Mouse (Mus musculus) lung, postnatal 0 days (tissue): ENCODE results near the gene Lrrc63. TPM values are rescaled to one million over a fixed set of nuclear protein-coding genes. Genes with fewer than 3 reads are reported as not detected.

ENCODE experiments used
- ATAC-seq: fragments of 200-750 bp; cut with Nextera tagmentation; 2 replicates; pipeline ENCODE4 v1.8.0; 2017; ENCODE audit warnings: moderate library complexity
- DNase-seq: peaks from one replicate; pipeline ENCODE4 v3.0.0-alpha.2; 2016; ENCODE audit warnings: low spot score
- H3K27ac ChIP-seq: fragments of 300-500 bp; sonication (generic); 2 replicates; pipeline ENCODE4 v1.5.1; 2014; ENCODE audit warnings: antibody characterized with exemption, mild to moderate bottlenecking, low read length, mixed read lengths
- H3K27me3 ChIP-seq: fragments of 300-500 bp; sonication (generic); replicated peaks from 2 replicates; pipeline ENCODE4 v1.6.1; 2014; ENCODE audit warnings: low read length, mixed read lengths; ENCODE audit not compliant: insufficient read depth
- H3K36me3 ChIP-seq: fragments of 300-500 bp; sonication (generic); 2 replicates; pipeline ENCODE4 v1.6.1; 2014; ENCODE audit warnings: low read length, mixed read lengths; ENCODE audit not compliant: insufficient read depth
- H3K4me1 ChIP-seq: fragments of 300-500 bp; sonication (generic); 2 replicates; pipeline ENCODE4 v1.6.1; 2014; ENCODE audit warnings: antibody characterized with exemption, low read depth, low read length, mixed read lengths; ENCODE audit not compliant: insufficient read depth
- H3K4me2 ChIP-seq: fragments of 300-500 bp; sonication (generic); replicated peaks from 2 replicates; pipeline ENCODE4 v1.6.1; 2014; ENCODE audit warnings: low read depth, mild to moderate bottlenecking, low read length, moderate library complexity, mixed read lengths
- H3K4me3 ChIP-seq: fragments of 300-500 bp; sonication (generic); 2 replicates; pipeline ENCODE4 v1.5.1; 2014; ENCODE audit warnings: low read depth, low read length
- H3K9ac ChIP-seq: fragments of 300-500 bp; sonication (generic); replicated peaks from 2 replicates; pipeline ENCODE4 v1.6.1; 2014; ENCODE audit warnings: low read depth, mild to moderate bottlenecking
- H3K9me3 ChIP-seq: fragments of 300-500 bp; sonication (generic); 2 replicates; pipeline ENCODE4 v1.6.1; 2016; ENCODE audit warnings: low read length, mixed read lengths
- CTCF ChIP-seq: IDR thresholded peaks from 2 replicates; pipeline ENCODE4 v1.5.1; 2016; ENCODE audit warnings: antibody characterized with exemption, mild to moderate bottlenecking
- EP300 ChIP-seq: IDR thresholded peaks from 2 replicates; pipeline ENCODE4 v1.6.1; 2016; ENCODE audit warnings: antibody characterized with exemption, mild to moderate bottlenecking, control low read depth
- WGBS: fragments of 180-500 bp; shearing (Covaris S2); extraction: QIAGEN DNeasy Blood & Tissue Kit; methylation state at CpG from one replicate; pipeline ENCODE4 v1.1.7; 2014; 5-methylcytosine and 5-hydroxymethylcytosine counted together
- polyA plus RNA-seq: library from polyadenylated mRNA; unstranded; fragments of >200 nt; fragmentation: Nextera tagmentation; extraction: Ambion mirVana; gene quantifications from 2 replicates; pipeline ENCODE4 v1.2.1, GENCODE M21; 2015

Lrrc63 gene
- polyA plus RNA-seq, 1 experiment from 2014 or later = 0.06 TPM

DNA sequence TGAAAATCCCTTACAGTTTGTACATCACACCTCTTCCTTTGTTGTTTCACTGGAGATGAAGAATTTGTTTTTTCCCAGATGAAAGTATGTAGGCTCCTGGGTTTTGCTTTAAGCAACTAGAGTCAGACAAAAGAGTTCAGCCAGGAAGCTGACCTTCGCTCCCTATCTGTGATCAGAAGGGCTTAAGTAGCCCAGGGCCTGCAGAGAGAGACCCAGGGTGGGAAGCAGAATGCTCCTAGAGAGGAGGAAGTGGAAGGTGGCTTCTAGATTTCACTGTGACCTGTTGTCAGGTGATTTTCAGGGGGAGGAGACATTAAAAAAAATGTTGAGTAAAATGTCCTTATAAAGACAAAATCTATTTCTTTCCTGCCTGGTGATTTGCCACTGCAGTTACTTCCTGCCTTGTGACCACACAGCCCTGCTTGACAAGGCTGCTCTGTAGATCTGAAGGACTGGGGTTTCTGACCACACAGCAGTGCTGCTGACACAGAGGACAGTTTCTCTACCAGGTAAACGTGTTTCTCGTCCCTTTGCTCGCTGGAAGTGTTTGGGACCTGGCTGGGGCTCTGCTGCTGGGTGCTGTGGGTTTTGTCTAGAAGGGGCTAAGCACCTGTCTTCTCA lies 45.9 kb upstream of the Lrrc63 start:
- Histone ChIP-seq H3K4me2 (peak overlapping the region; percentile 28), H3K9me3 (no peaks in the 10 kb centered on the region), H3K4me1 (peaks cover 13% of the 10 kb centered on the region; the same call in 1 of the 2 replicates), H3K36me3 (no peaks in the 10 kb centered on the region), H3K27ac (peak overlapping the region; percentile 62), H3K27me3 (no peaks in the 10 kb centered on the region), H3K4me3 (peak overlapping the region; percentile 16; the same call in 1 of the 2 replicates), H3K9ac (no peak overlapping the region)
- TF ChIP-seq EP300 (no peak), CTCF (no peak)
- ATAC-seq (peak; percentile 52), DNase-seq (peak; percentile 74)
- 48% methylated on average over 4 of the region's 4 CpGs for WGBS

DNA sequence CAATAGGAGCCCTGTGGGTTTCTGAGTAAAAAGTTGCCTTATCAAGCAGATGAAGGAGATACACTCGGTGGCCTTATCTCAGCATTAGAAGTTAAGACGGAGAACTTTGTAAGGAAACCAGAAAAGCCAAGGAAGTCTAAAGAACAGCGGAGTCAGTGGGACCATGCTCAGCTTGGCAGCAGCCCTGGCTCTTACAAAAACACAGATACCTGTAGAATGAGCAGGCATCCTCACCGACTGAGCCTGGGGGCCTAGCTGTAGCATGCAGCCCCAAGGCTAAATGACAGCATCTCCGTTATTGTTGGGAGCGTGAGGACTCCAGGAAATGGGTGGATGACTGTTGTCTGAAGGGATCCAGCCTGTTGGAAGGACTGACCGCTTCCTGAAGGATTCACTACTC lies 45.1 kb upstream of the Lrrc63 start:
- TF ChIP-seq EP300 = no peak
- TF ChIP-seq CTCF = no peak
- peak overlapping the region; percentile 62; the same call in 1 of the 2 replicates for H3K27ac ChIP-seq
- H3K9me3 ChIP-seq = no peaks in the 10 kb centered on the region
- peaks cover 13% of the 10 kb centered on the region; the same call in 1 of the 2 replicates for H3K4me1 ChIP-seq
- no peaks in the 10 kb centered on the region for H3K36me3 ChIP-seq
- no peak for DNase-seq
- no peaks in the 10 kb centered on the region for H3K27me3 ChIP-seq
- H3K4me3 ChIP-seq = no peak overlapping the region
- H3K9ac ChIP-seq = no peak overlapping the region
- ATAC-seq = no peak
- 63% methylated on average over 7 of the region's 7 CpGs for WGBS
- H3K4me2 ChIP-seq = no peak overlapping the region

DNA sequence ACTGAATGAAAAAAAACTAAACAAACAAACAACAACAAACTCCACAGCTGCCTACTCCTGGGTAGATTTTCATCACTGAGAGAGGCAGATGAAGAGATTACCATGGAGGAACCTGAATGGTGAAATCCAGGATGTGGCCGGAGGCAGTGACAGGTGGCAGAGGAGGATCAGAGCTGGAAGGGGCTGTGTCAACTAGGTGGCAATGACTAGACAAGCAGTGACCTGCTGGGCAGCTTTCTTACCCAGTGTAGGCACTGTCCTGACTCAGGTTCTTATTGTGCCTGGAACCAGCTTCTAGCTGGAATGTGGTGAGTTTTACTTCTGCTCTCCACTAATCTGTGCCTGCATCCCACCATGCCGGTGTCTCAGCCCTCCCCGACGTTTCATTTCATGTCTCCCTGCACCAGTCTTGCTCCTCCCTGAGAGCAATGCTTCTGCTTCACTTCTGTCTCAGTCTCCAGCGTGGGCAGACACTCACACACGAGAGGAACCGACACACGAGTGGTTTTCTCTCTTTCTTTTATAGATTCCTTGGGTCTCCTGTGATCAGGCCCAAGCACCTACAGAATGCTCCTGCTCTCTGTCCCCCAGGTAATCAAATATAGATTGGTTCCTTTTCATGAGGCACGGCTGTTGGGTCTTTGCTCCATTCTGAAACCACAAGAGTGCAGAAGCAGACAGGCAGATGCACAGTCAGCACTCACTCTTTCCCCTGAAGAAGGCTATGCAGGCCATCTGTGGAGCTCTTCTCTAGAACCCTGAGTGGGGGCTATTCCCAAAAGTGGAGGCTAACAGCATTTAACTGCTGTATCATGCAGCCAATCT lies 44.3 kb upstream of the Lrrc63 start:
- Histone ChIP-seq H3K4me2 (no peak overlapping the region), H3K4me1 (peaks cover 13% of the 10 kb centered on the region; the same call in 1 of the 2 replicates), H3K9me3 (no peaks in the 10 kb centered on the region), H3K9ac (no peak overlapping the region), H3K27ac (no peak overlapping the region), H3K36me3 (no peaks in the 10 kb centered on the region), H3K4me3 (no peak overlapping the region), H3K27me3 (no peaks in the 10 kb centered on the region)
- no peak for DNase-seq
- WGBS = 84% methylated on average over 9 of the region's 9 CpGs
- no peak for ATAC-seq
- TF ChIP-seq EP300 (no peak), CTCF (no peak)

GRCm38 (mm10) chr14:75174296-75174695 lies 43.6 kb upstream of the Lrrc63 start:
- no peaks in the 10 kb centered on the region for H3K36me3 ChIP-seq
- TF ChIP-seq EP300 (no peak), CTCF (no peak)
- no peak overlapping the region for H3K27ac ChIP-seq
- H3K4me1 ChIP-seq = peaks cover 13% of the 10 kb centered on the region; the same call in 1 of the 2 replicates
- DNase-seq (no peak), ATAC-seq (no peak)
- H3K4me2 ChIP-seq = no peak overlapping the region
- 68% methylated on average over 8 of the region's 8 CpGs for WGBS
- no peak overlapping the region for H3K4me3 ChIP-seq
- H3K9me3 ChIP-seq = no peaks in the 10 kb centered on the region
- H3K27me3 ChIP-seq = no peaks in the 10 kb centered on the region
- H3K9ac ChIP-seq = no peak overlapping the region

GRCm38 (mm10) chr14:75170546-75170945 lies 39.9 kb upstream of the Lrrc63 start:
- no peak for ATAC-seq
- TF ChIP-seq EP300 (no peak), CTCF (no peak)
- no peak overlapping the region for H3K4me2 ChIP-seq
- H3K9ac ChIP-seq = no peak overlapping the region
- no peaks in the 10 kb centered on the region for H3K36me3 ChIP-seq
- WGBS = 70% methylated on average over 1 of the region's 1 CpGs
- H3K4me3 ChIP-seq = no peak overlapping the region
- H3K9me3 ChIP-seq = no peaks in the 10 kb centered on the region
- H3K27me3 ChIP-seq = no peaks in the 10 kb centered on the region
- no peak overlapping the region for H3K27ac ChIP-seq
- no peak for DNase-seq
- H3K4me1 ChIP-seq = peaks cover 8% of the 10 kb centered on the region; the same call in 1 of the 2 replicates

DNA sequence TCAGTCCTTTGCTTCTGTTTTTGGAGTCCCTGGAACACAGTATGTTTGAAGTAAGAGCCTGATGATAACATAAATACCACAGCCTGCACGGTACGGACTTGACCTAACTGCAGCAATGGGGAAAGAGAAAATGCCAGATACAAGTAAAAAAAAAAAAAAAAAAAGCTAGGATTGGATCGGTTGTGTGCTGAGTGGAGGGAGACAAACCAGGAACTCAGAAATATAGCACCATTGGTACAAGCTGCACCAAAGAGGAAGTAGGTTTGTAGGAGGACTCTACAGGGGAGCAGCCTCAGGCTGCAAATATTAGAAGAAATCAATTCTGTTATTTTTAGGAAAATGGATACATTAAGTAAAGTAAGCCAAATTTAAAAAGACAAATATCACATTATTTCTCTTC lies 37.8 kb upstream of the Lrrc63 start:
- Histone ChIP-seq H3K4me2 (no peak overlapping the region), H3K27me3 (no peaks in the 10 kb centered on the region), H3K9ac (no peak overlapping the region), H3K4me3 (no peak overlapping the region), H3K4me1 (peaks cover 7% of the 10 kb centered on the region; the same call in 1 of the 2 replicates), H3K9me3 (no peaks in the 10 kb centered on the region), H3K27ac (no peak overlapping the region), H3K36me3 (no peaks in the 10 kb centered on the region)
- WGBS = 58% methylated on average over 3 of the region's 3 CpGs
- no peak for ATAC-seq
- TF ChIP-seq CTCF (no peak), EP300 (no peak)
- DNase-seq = no peak
